8 mouse cellular contexts compared by ENCODE assay signal in genomic region chr5:134571730-134572507, GRCm38 (mm10). TPM values are rescaled to one million over a fixed set of nuclear protein-coding genes. Genes with fewer than 3 reads are reported as not detected.
DNase-seq lines count a peak whose midpoint lies in the region; ATAC-seq and TF ChIP-seq lines count a peak whose summit lies in the region.

No protein-coding gene starts in this region.

- no peaks in the 10 kb centered on the region for H3K9me3 ChIP-seq in intestine, postnatal 0 days (ENCODE audit: control insufficient read depth)
- H3K9me3 ChIP-seq in liver, embryonic 16.5 days (replicated peaks; ENCODE audit: control insufficient read depth, low read length): no peaks in the 10 kb centered on the region

- no peak for TF ChIP-seq CTCF in intestine, postnatal 0 days (IDR thresholded peaks at IDR 0.05; ENCODE audit: low read depth)

- H3K4me2 ChIP-seq in intestine, postnatal 0 days (replicated peaks; ENCODE audit: low read depth): peak overlapping the region; percentile 88
- peak overlapping the region; percentile 77 for H3K4me2 ChIP-seq in liver, embryonic 16.5 days (ENCODE audit: low read depth, low read length)

- DNase-seq in 3T3-L1 (ENCODE audit: low read depth, low spot score): peak; percentile 61
- peak; percentile 68 for DNase-seq in ES-CJ7 (ENCODE audit: low read depth, low spot score)
- peak; percentile 37 to 57 for DNase-seq in cerebellum, postnatal 14 days
- DNase-seq in heart, adult 18-20 months: peak; percentile 80 to 86
- peak; percentile 65 for DNase-seq in neural tube, embryonic 10.5 days (ENCODE audit: extremely low spot score, low spot score)
- no peak for DNase-seq in frontal cortex, postnatal 25 days (ENCODE audit: low spot score in 2 of 2)

- H3K4me1 ChIP-seq in intestine, postnatal 0 days (replicated peaks; ENCODE audit: control insufficient read depth, insufficient read depth, low read length): no peaks in the 10 kb centered on the region
- peaks cover 20% of the 10 kb centered on the region for H3K4me1 ChIP-seq in liver, embryonic 16.5 days (ENCODE audit: control insufficient read depth, low read depth, low read length)

- no peaks in the 10 kb centered on the region for H3K36me3 ChIP-seq in intestine, postnatal 0 days (ENCODE audit: control insufficient read depth, insufficient read depth)
- H3K36me3 ChIP-seq in liver, embryonic 16.5 days (ENCODE audit: control insufficient read depth, insufficient read depth): no peaks in the 10 kb centered on the region

- no peak overlapping the region; the same call in 1 of the 2 replicates for H3K9ac ChIP-seq in intestine, postnatal 0 days (ENCODE audit: low read depth, low read length)
- peak overlapping the region; percentile 47 for H3K9ac ChIP-seq in liver, embryonic 16.5 days (ENCODE audit: low read depth, low read length)

- no peaks in the 10 kb centered on the region for H3K27me3 ChIP-seq in intestine, postnatal 0 days (replicated peaks; ENCODE audit: control insufficient read depth, insufficient read depth, low read length)
- H3K27me3 ChIP-seq in liver, embryonic 16.5 days (ENCODE audit: control insufficient read depth, insufficient read depth, low read depth, low read length): no peaks in the 10 kb centered on the region

- 1% methylated on average over 23 of the region's 23 CpGs for WGBS in intestine, postnatal 0 days
- 1% methylated on average over 23 of the region's 23 CpGs for WGBS in liver, embryonic 16.5 days (ENCODE audit: insufficient replicate concordance)

- peak; percentile 62 for ATAC-seq in intestine, postnatal 0 days
- ATAC-seq in liver, embryonic 16.5 days (ENCODE audit: low read depth): peak; percentile 70

- peak overlapping the region; percentile 69 for H3K27ac ChIP-seq in intestine, postnatal 0 days (ENCODE audit: low read depth, low read length)
- H3K27ac ChIP-seq in liver, embryonic 16.5 days (ENCODE audit: low read length): peak overlapping the region; percentile 33; the same call in 1 of the 2 replicates

- peak overlapping the region; percentile 46 for H3K4me3 ChIP-seq in intestine, postnatal 0 days (ENCODE audit: low read depth, low read length)
- H3K4me3 ChIP-seq in liver, embryonic 16.5 days (ENCODE audit: low read depth, low read length): peak overlapping the region; percentile 59

RNA-seq across cellular contexts. Expression of gene Rfc2, which starts 9.2 kb away (rescaled TPM):
- total RNA-seq in heart, adult 18-20 months (2021): 10 to 100 TPM; 20.7 to 25.0 TPM
- 88.6 and 93.2 TPM in 2 replicates for polyA plus RNA-seq in intestine, postnatal 0 days (2015; fragmentation: Nextera tagmentation; extraction: Ambion mirVana)
- polyA plus RNA-seq in liver, embryonic 16.5 days (2015; fragmentation: Nextera tagmentation; extraction: Ambion mirVana): 130 and 141 TPM in 2 replicates

RNA-seq across cellular contexts. Expression of gene Syna, which starts 11.9 kb away (rescaled TPM):
- total RNA-seq in heart, adult 18-20 months (2021): not detected
- 0.13 and 0.25 TPM in 2 replicates for polyA plus RNA-seq in intestine, postnatal 0 days (2015; fragmentation: Nextera tagmentation; extraction: Ambion mirVana)
- not detected in 2 replicates for polyA plus RNA-seq in liver, embryonic 16.5 days (2015; fragmentation: Nextera tagmentation; extraction: Ambion mirVana)

RNA-seq across cellular contexts. Expression of gene Clip2, which starts 19.7 kb away (rescaled TPM):
- 1 to 10 TPM; 5.8 TPM for total RNA-seq in heart, adult 18-20 months (2021)
- 2.6 and 3.1 TPM in 2 replicates for polyA plus RNA-seq in intestine, postnatal 0 days (2015; fragmentation: Nextera tagmentation; extraction: Ambion mirVana)
- 0.43 and 0.48 TPM in 2 replicates for polyA plus RNA-seq in liver, embryonic 16.5 days (2015; fragmentation: Nextera tagmentation; extraction: Ambion mirVana)

RNA-seq across cellular contexts. Expression of gene Lat2, which starts 42.9 kb away (rescaled TPM):
- 1 to 10 TPM; 2.0 to 2.4 TPM for total RNA-seq in heart, adult 18-20 months (2021)
- polyA plus RNA-seq in intestine, postnatal 0 days (2015; fragmentation: Nextera tagmentation; extraction: Ambion mirVana): 1.3 and 1.4 TPM in 2 replicates
- polyA plus RNA-seq in liver, embryonic 16.5 days (2015; fragmentation: Nextera tagmentation; extraction: Ambion mirVana): 1.7 and 2.9 TPM in 2 replicates

Comparison
In these comparisons a context has a peak if more than half of its experiments do, and no peak if none do; other contexts are left out.
1. DNase-seq: peak in 3T3-L1 (single experiment), ES-CJ7 (single experiment), cerebellum, postnatal 14 days (2 of 2), heart, adult 18-20 months (2 of 2) and neural tube, embryonic 10.5 days (single experiment); none in frontal cortex, postnatal 25 days (0 of 2).